Mouse (Mus musculus) hindbrain, postnatal 0 days (tissue): Measurements from ENCODE around the gene Kcnj6. TPM values are rescaled to one million over a fixed set of nuclear protein-coding genes. Genes with fewer than 3 reads are reported as not detected.

Experiments
- ATAC-seq: fragments of 200-750 bp; cut with Nextera tagmentation; 2 replicates; pipeline ENCODE4 v1.8.0; 2017; ENCODE audit warnings: mild to moderate bottlenecking, moderate TSS enrichment, moderate library complexity
- DNase-seq: peaks from one replicate; pipeline ENCODE4 v3.0.0-alpha.2; 2015; ENCODE audit warnings: low spot score
- H3K27ac ChIP-seq: fragments of 300-500 bp; sonication (generic); 2 replicates; pipeline ENCODE4 v1.5.1; 2014; ENCODE audit warnings: mild to moderate bottlenecking
- H3K27me3 ChIP-seq: fragments of 300-500 bp; sonication (generic); 2 replicates; pipeline ENCODE4 v1.6.1; 2014; ENCODE audit warnings: low read length, mixed read lengths; ENCODE audit not compliant: insufficient read depth
- H3K36me3 ChIP-seq: fragments of 300-500 bp; sonication (generic); 2 replicates; pipeline ENCODE4 v1.6.1; 2014; ENCODE audit warnings: low read length, mixed read lengths; ENCODE audit not compliant: insufficient read depth
- H3K4me1 ChIP-seq: fragments of 300-500 bp; sonication (generic); 2 replicates; pipeline ENCODE4 v1.6.1; 2014; ENCODE audit warnings: antibody characterized with exemption, low read length, mixed read lengths; ENCODE audit not compliant: insufficient read depth
- H3K4me2 ChIP-seq: fragments of 300-500 bp; sonication (generic); 2 replicates; pipeline ENCODE4 v1.6.1; 2014; ENCODE audit warnings: low read depth, mild to moderate bottlenecking, low read length, moderate library complexity, mixed read lengths
- H3K4me3 ChIP-seq: fragments of 300-500 bp; sonication (generic); 2 replicates; pipeline ENCODE4 v1.5.1; 2014; ENCODE audit warnings: low read length
- H3K9ac ChIP-seq: fragments of 300-500 bp; sonication (generic); replicated peaks from 2 replicates; pipeline ENCODE4 v1.6.1; 2014; ENCODE audit warnings: mild to moderate bottlenecking, low read length, moderate library complexity, mixed read lengths
- H3K9me3 ChIP-seq: fragments of 300-500 bp; sonication (generic); 2 replicates; pipeline ENCODE4 v1.6.1; 2016; ENCODE audit warnings: low read length, mixed read lengths
- CTCF ChIP-seq: IDR thresholded peaks from 2 replicates; pipeline ENCODE4 v1.5.1; 2016; ENCODE audit warnings: antibody characterized with exemption, control low read depth, low read depth
- WGBS: fragments of 180-500 bp; shearing (Covaris S2); extraction: QIAGEN DNeasy Blood & Tissue Kit; methylation state at CpG from one replicate; pipeline ENCODE4 v1.1.7; 2014; 5-methylcytosine and 5-hydroxymethylcytosine counted together
- polyA plus RNA-seq: library from polyadenylated mRNA; unstranded; fragments of >200 nt; fragmentation: Nextera tagmentation; extraction: Ambion mirVana; gene quantifications from 2 replicates; pipeline ENCODE4 v1.2.1, GENCODE M21; 2015
- total RNA-seq: library from RNA; depleted of rRNA; stranded (reverse); fragments of >200 nt; gene quantifications from 2 replicates; pipeline ENCODE4 v1.2.3, GENCODE M21; 2014; rRNA removed

Gene Kcnj6
- total RNA-seq (13.9 and 18.3 TPM in 2 replicates), polyA plus RNA-seq (4.3 and 5.9 TPM in 2 replicates)

GRCm38 (mm10) chr16:94997340-94997849, at the start of gene Kcnj6:
Gene Kcnj6 (minus strand): TSS chr16:94997701.
- under 1% methylated on average over 43 of the region's 43 CpGs for WGBS
- peak; percentile 94 for DNase-seq
- no peaks in the 10 kb centered on the region for H3K36me3 ChIP-seq
- H3K9ac ChIP-seq = peak within 1 kb of the TSS; percentile 71
- H3K4me1 ChIP-seq = no peaks in the 10 kb centered on the region
- peak; percentile 86 for ATAC-seq
- H3K27me3 ChIP-seq = no peaks in the 10 kb centered on the region
- TF ChIP-seq CTCF = peak; percentile 82
- peak within 1 kb of the TSS; percentile 82 for H3K27ac ChIP-seq
- no peaks in the 10 kb centered on the region for H3K9me3 ChIP-seq
- peak within 1 kb of the TSS; percentile 77 for H3K4me2 ChIP-seq
- H3K4me3 ChIP-seq = peak within 1 kb of the TSS; percentile 63

GRCm38 (mm10) chr16:95009937-95010336, 12.4 kb upstream of the Kcnj6 start:
- Histone ChIP-seq H3K4me3 (no peak overlapping the region), H3K9me3 (no peaks in the 10 kb centered on the region), H3K27me3 (no peaks in the 10 kb centered on the region), H3K4me1 (no peaks in the 10 kb centered on the region), H3K4me2 (no peak overlapping the region), H3K27ac (no peak overlapping the region), H3K36me3 (no peaks in the 10 kb centered on the region), H3K9ac (no peak overlapping the region)
- WGBS = 92% methylated on average over 3 of the region's 3 CpGs
- no peak for ATAC-seq
- no peak for TF ChIP-seq CTCF
- DNase-seq = no peak

GRCm38 (mm10) chr16:95004599-95004998, 7.1 kb upstream of the Kcnj6 start:
- Histone ChIP-seq H3K36me3 (no peaks in the 10 kb centered on the region), H3K4me2 (no peak overlapping the region), H3K27me3 (no peaks in the 10 kb centered on the region), H3K4me3 (no peak overlapping the region), H3K9me3 (no peaks in the 10 kb centered on the region), H3K4me1 (no peaks in the 10 kb centered on the region), H3K9ac (no peak overlapping the region), H3K27ac (no peak overlapping the region)
- ATAC-seq (no peak), DNase-seq (no peak)
- 35% methylated on average over 8 of the region's 8 CpGs for WGBS
- no peak for TF ChIP-seq CTCF

- no peak for TF ChIP-seq CTCF
- ATAC-seq (no peak), DNase-seq (no peak)
- Histone ChIP-seq H3K27ac (no peak overlapping the region), H3K9ac (no peak overlapping the region), H3K4me2 (no peak overlapping the region), H3K4me1 (no peaks in the 10 kb centered on the region), H3K36me3 (no peaks in the 10 kb centered on the region), H3K9me3 (no peaks in the 10 kb centered on the region), H3K27me3 (no peaks in the 10 kb centered on the region), H3K4me3 (no peak overlapping the region)
- 50% methylated on average over 5 of the region's 5 CpGs for WGBS
Observed at GRCm38 (mm10) chr16:94999551-94999950, 2.0 kb upstream of the Kcnj6 start.

- 18% methylated on average over 3 of the region's 3 CpGs for WGBS
- Histone ChIP-seq H3K27ac (no peak overlapping the region), H3K9ac (no peak overlapping the region), H3K4me2 (no peak overlapping the region), H3K4me3 (no peak overlapping the region), H3K27me3 (no peaks in the 10 kb centered on the region), H3K4me1 (no peaks in the 10 kb centered on the region), H3K9me3 (no peaks in the 10 kb centered on the region), H3K36me3 (no peaks in the 10 kb centered on the region)
- no peak for ATAC-seq
- TF ChIP-seq CTCF = no peak
- no peak for DNase-seq
Observed at GRCm38 (mm10) chr16:94999019-94999418, 1.5 kb upstream of the Kcnj6 start.

- Histone ChIP-seq H3K9ac (peak overlapping the region; percentile 71), H3K36me3 (no peaks in the 10 kb centered on the region), H3K27me3 (no peaks in the 10 kb centered on the region), H3K4me2 (peak overlapping the region; percentile 77), H3K9me3 (no peaks in the 10 kb centered on the region), H3K4me3 (peak overlapping the region; percentile 63), H3K27ac (peak overlapping the region; percentile 82), H3K4me1 (no peaks in the 10 kb centered on the region)
- WGBS = 6% methylated on average over 15 of the region's 16 CpGs
- no peak for TF ChIP-seq CTCF
- DNase-seq = peak; percentile 71
- ATAC-seq = peak; percentile 46
Observed at GRCm38 (mm10) chr16:94996791-94997281, 665 bp downstream of the Kcnj6 start.

GRCm38 (mm10) chr16:94995542-94996131, 1.9 kb downstream of the Kcnj6 start:
- Histone ChIP-seq H3K9ac (peak overlapping the region; percentile 71), H3K4me3 (peak overlapping the region; percentile 63), H3K4me1 (no peaks in the 10 kb centered on the region; the same call in 1 of the 2 replicates), H3K4me2 (peak overlapping the region; percentile 77), H3K27ac (peak overlapping the region; percentile 82; the same call in 1 of the 2 replicates), H3K27me3 (no peaks in the 10 kb centered on the region), H3K9me3 (no peaks in the 10 kb centered on the region), H3K36me3 (no peaks in the 10 kb centered on the region)
- DNase-seq (peak; percentile 68), ATAC-seq (no peak)
- WGBS = 9% methylated on average over 13 of the region's 13 CpGs
- TF ChIP-seq CTCF = 0 out of 2 replicates have a peak, but pooled peaks have one; percentile 20
